Mouse (Mus musculus) intestine, postnatal 0 days (tissue): ENCODE results near the gene H2-Q6. TPM values are rescaled to one million over a fixed set of nuclear protein-coding genes. Genes with fewer than 3 reads are reported as not detected.
"Not testable (repeated sequence)": the region's sequence is repeated elsewhere in the genome, so short reads cannot be mapped to it uniquely, and the experiment has no call there.

ENCODE experiments used
- ATAC-seq: fragments of 200-750 bp; cut with Nextera tagmentation; 2 replicates; pipeline ENCODE4 v1.8.0; 2017; ENCODE audit warnings: mild to moderate bottlenecking, moderate TSS enrichment, moderate library complexity
- H3K27ac ChIP-seq: fragments of 300-500 bp; sonication (generic); 2 replicates; pipeline ENCODE4 v1.5.1; 2014; ENCODE audit warnings: mild to moderate bottlenecking, low read depth, low read length, moderate library complexity
- H3K27me3 ChIP-seq: fragments of 300-500 bp; sonication (generic); replicated peaks from 2 replicates; pipeline ENCODE4 v1.6.1; 2014; ENCODE audit warnings: low read length, mixed read lengths; ENCODE audit not compliant: control insufficient read depth, insufficient read depth
- H3K36me3 ChIP-seq: fragments of 300-500 bp; sonication (generic); 2 replicates; pipeline ENCODE4 v1.6.1; 2014; ENCODE audit warnings: mild to moderate bottlenecking, moderate library complexity; ENCODE audit not compliant: control insufficient read depth, insufficient read depth
- H3K4me1 ChIP-seq: fragments of 300-500 bp; sonication (generic); replicated peaks from 2 replicates; pipeline ENCODE4 v1.6.1; 2014; ENCODE audit warnings: antibody characterized with exemption, low read length, mixed read lengths; ENCODE audit not compliant: control insufficient read depth, insufficient read depth
- H3K4me2 ChIP-seq: fragments of 300-500 bp; sonication (generic); replicated peaks from 2 replicates; pipeline ENCODE4 v1.6.1; 2014; ENCODE audit warnings: low read depth, mild to moderate bottlenecking, moderate library complexity
- H3K4me3 ChIP-seq: fragments of 300-500 bp; sonication (generic); 2 replicates; pipeline ENCODE4 v1.5.1; 2014; ENCODE audit warnings: low read depth, low read length
- H3K9ac ChIP-seq: fragments of 300-500 bp; sonication (generic); 2 replicates; pipeline ENCODE4 v1.6.1; 2014; ENCODE audit warnings: mild to moderate bottlenecking, low read depth, low read length
- H3K9me3 ChIP-seq: fragments of 300-500 bp; sonication (generic); 2 replicates; pipeline ENCODE4 v1.6.1; 2016; ENCODE audit warnings: mixed run types; ENCODE audit not compliant: control insufficient read depth
- CTCF ChIP-seq: sonication (generic); IDR thresholded peaks from 2 replicates; pipeline ENCODE4 v1.5.1; 2016; ENCODE audit warnings: low read depth, mild to moderate bottlenecking, control low read depth, antibody characterized with exemption, moderate library complexity
- WGBS: fragments of 180-500 bp; shearing (Covaris S2); extraction: QIAGEN DNeasy Blood & Tissue Kit; methylation state at CpG from one replicate; pipeline ENCODE4 v1.1.7; 2014; 5-methylcytosine and 5-hydroxymethylcytosine counted together
- polyA plus RNA-seq: library from polyadenylated mRNA; unstranded; fragments of >200 nt; fragmentation: Nextera tagmentation; extraction: Ambion mirVana; gene quantifications from 2 replicates; pipeline ENCODE4 v1.2.1, GENCODE M21; 2015

The H2-Q6 gene
- 2.7 and 2.8 TPM in 2 replicates for polyA plus RNA-seq

GRCm38 (mm10) chr17:35424624-35425416, at the start of gene H2-Q6:
TSS of gene H2-Q6 (plus strand) at chr17:35424850.
- peak within 1 kb of the TSS; percentile 70 for H3K4me2 ChIP-seq
- H3K9ac ChIP-seq, H3K27me3 ChIP-seq, H3K4me1 ChIP-seq, H3K36me3 ChIP-seq, H3K9me3 ChIP-seq, H3K27ac ChIP-seq: not testable (repeated sequence)
- WGBS: 3% methylated on average over 50 of the region's 66 CpGs
- peak; percentile 80 for ATAC-seq
- peak within 1 kb of the TSS; percentile 37 for H3K4me3 ChIP-seq
- 0 out of 2 replicates have a peak, but pooled peaks have one; percentile 8 for TF ChIP-seq CTCF

GRCm38 (mm10) chr17:35379369-35379728, 45.3 kb upstream of the H2-Q6 start, which contains the start of gene H2-Q4:
TSS of gene H2-Q4 (plus strand) at chr17:35379617.
- Histone ChIP-seq H3K4me2 (peak within 1 kb of the TSS; percentile 99), H3K4me3 (peak within 1 kb of the TSS; percentile 88), H3K27me3 (no peaks in the 10 kb centered on the region), H3K36me3 (no peaks in the 10 kb centered on the region), H3K9me3 (no peaks in the 10 kb centered on the region), H3K27ac (peak within 1 kb of the TSS; percentile 80), H3K9ac (peak within 1 kb of the TSS; percentile 85), H3K4me1 (0 out of 2 replicates have a peak, but pooled peaks cover 4% of the 10 kb centered on the region)
- ATAC-seq: peak; percentile 96
- TF ChIP-seq CTCF: no peak
- under 1% methylated on average over 16 of the region's 16 CpGs for WGBS

- ATAC-seq: peak; percentile 63
- WGBS: 1% methylated on average over 70 of the region's 70 CpGs
- peak overlapping the region; percentile 88 for H3K4me3 ChIP-seq
- 0 out of 2 replicates have a peak, but pooled peaks cover 4% of the 10 kb centered on the region for H3K4me1 ChIP-seq
- peak overlapping the region; percentile 80 for H3K27ac ChIP-seq
- no peaks in the 10 kb centered on the region for H3K27me3 ChIP-seq
- H3K4me2 ChIP-seq: peak overlapping the region; percentile 99
- H3K9ac ChIP-seq: peak overlapping the region; percentile 85
- H3K9me3 ChIP-seq: no peaks in the 10 kb centered on the region
- H3K36me3 ChIP-seq: no peaks in the 10 kb centered on the region
- no peak for TF ChIP-seq CTCF
Observed at GRCm38 (mm10) chr17:35379729-35380451, 44.8 kb upstream of the H2-Q6 start.

- not testable (repeated sequence) for H3K9ac ChIP-seq, H3K27me3 ChIP-seq, H3K4me1 ChIP-seq, ATAC-seq, H3K4me2 ChIP-seq, H3K4me3 ChIP-seq, H3K27ac ChIP-seq, H3K9me3 ChIP-seq, H3K36me3 ChIP-seq
- 10% methylated on average over 7 of the region's 7 CpGs for WGBS
- peak; percentile 70 for TF ChIP-seq CTCF
Observed at GRCm38 (mm10) chr17:35389796-35390195, 34.9 kb upstream of the H2-Q6 start.

- not testable (repeated sequence) for H3K9ac ChIP-seq, H3K9me3 ChIP-seq, ATAC-seq, H3K27ac ChIP-seq, H3K4me1 ChIP-seq, H3K4me3 ChIP-seq, H3K27me3 ChIP-seq, H3K4me2 ChIP-seq, H3K36me3 ChIP-seq
- 67% methylated on average over 2 of the region's 2 CpGs for WGBS
Observed at GRCm38 (mm10) chr17:35392671-35393070, 32.0 kb upstream of the H2-Q6 start.

GRCm38 (mm10) chr17:35393864-35394800, 30.5 kb upstream of the H2-Q6 start:
- H3K4me1 ChIP-seq, H3K36me3 ChIP-seq, H3K9ac ChIP-seq, H3K9me3 ChIP-seq, H3K27me3 ChIP-seq, H3K27ac ChIP-seq: not testable (repeated sequence)
- ATAC-seq: peak; percentile 85
- WGBS: 3% methylated on average over 49 of the region's 75 CpGs
- peak overlapping the region; percentile 27 for H3K4me3 ChIP-seq
- peak overlapping the region; percentile 63 for H3K4me2 ChIP-seq

GRCm38 (mm10) chr17:35396956-35397355, 27.7 kb upstream of the H2-Q6 start:
- ATAC-seq, H3K36me3 ChIP-seq, H3K27ac ChIP-seq, H3K4me1 ChIP-seq, H3K4me2 ChIP-seq, H3K9me3 ChIP-seq, H3K27me3 ChIP-seq, H3K4me3 ChIP-seq, H3K9ac ChIP-seq: not testable (repeated sequence)
- WGBS: 98% methylated on average over 2 of the region's 2 CpGs

GRCm38 (mm10) chr17:35413057-35413456, 11.6 kb upstream of the H2-Q6 start:
- not testable (repeated sequence) for H3K4me1 ChIP-seq, H3K4me3 ChIP-seq, H3K27me3 ChIP-seq, H3K4me2 ChIP-seq, H3K9ac ChIP-seq, H3K36me3 ChIP-seq, H3K9me3 ChIP-seq, H3K27ac ChIP-seq, ATAC-seq
- no CpG with 5 or more reads among the region's 1 CpGs for WGBS
